Mouse (Mus musculus): Measurements from ENCODE around the gene Ubr2. TPM values are rescaled to one million over a fixed set of nuclear protein-coding genes. Genes with fewer than 3 reads are reported as not detected.

Ubr2 gene
- total and polyA plus RNA-seq, 3 experiments, result 29.8 to 86.1 (median 63.9) TPM

- peak overlapping the region; percentile 65 for H3K27ac ChIP-seq
- 14% methylated on average over 11 of the region's 11 CpGs for WGBS
- no peaks in the 10 kb centered on the region for H3K27me3 ChIP-seq (ENCODE audit: control insufficient read depth, insufficient read depth, low read length)
- H3K79me2 ChIP-seq (replicated peaks; ENCODE audit: control insufficient read depth, insufficient read depth, low read length), result no peaks in the 10 kb centered on the region
- peak overlapping the region; percentile 38 for H3K4me3 ChIP-seq
- H3K4me1 ChIP-seq (ENCODE audit: control insufficient read depth, insufficient read depth, low read length), result peaks cover 6% of the 10 kb centered on the region
- no peaks in the 10 kb centered on the region for H3K36me3 ChIP-seq (ENCODE audit: control insufficient read depth, insufficient read depth, low read length)
- 0 out of 2 replicates have a peak, but pooled peaks have one; percentile 19 for TF ChIP-seq POLR2A (IDR thresholded peaks at IDR 0.05; ENCODE audit: insufficient read depth, low read depth, low read length)
- TF ChIP-seq EP300 (IDR thresholded peaks at IDR 0.05; ENCODE audit: insufficient read depth, low read depth, low read length), result no peak
- peak in 1 of 2 experiments; percentile 37 for DNase-seq
- intact Hi-C loops (cut with DNase I), result no loop called here
- peak overlapping the region; percentile 19; the same call in 1 of the 2 replicates for H3K9ac ChIP-seq (ENCODE audit: low read depth, low read length)
These were observed 44.3 kb upstream of the Ubr2 start for GRCm38 (mm10) chr17:47054613-47055012.

GRCm38 (mm10) chr17:47050678-47051077 lies 40.3 kb upstream of the Ubr2 start:
- 84% methylated on average over 3 of the region's 3 CpGs for WGBS
- no peak overlapping the region for H3K9ac ChIP-seq (ENCODE audit: low read depth, low read length)
- H3K4me3 ChIP-seq, result no peak overlapping the region
- TF ChIP-seq CTCF (IDR thresholded peaks at IDR 0.05), result no peak
- no peak for TF ChIP-seq EP300 (IDR thresholded peaks at IDR 0.05; ENCODE audit: insufficient read depth, low read depth, low read length)
- TF ChIP-seq POLR2A (IDR thresholded peaks at IDR 0.05; ENCODE audit: insufficient read depth, low read depth, low read length), result no peak
- intact Hi-C loops (cut with DNase I), result no loop called here
- no peaks in the 10 kb centered on the region for H3K36me3 ChIP-seq (ENCODE audit: control insufficient read depth, insufficient read depth, low read length)
- no peak overlapping the region for H3K27ac ChIP-seq
- peaks cover 8% of the 10 kb centered on the region for H3K4me1 ChIP-seq (ENCODE audit: control insufficient read depth, insufficient read depth, low read length)
- H3K79me2 ChIP-seq (replicated peaks; ENCODE audit: control insufficient read depth, insufficient read depth, low read length), result no peaks in the 10 kb centered on the region
- DNase-seq, result no peak
- no peaks in the 10 kb centered on the region for H3K27me3 ChIP-seq (ENCODE audit: control insufficient read depth, insufficient read depth, low read length)

GRCm38 (mm10) chr17:47042866-47043265 lies 32.5 kb upstream of the Ubr2 start:
- Histone ChIP-seq H3K4me3 (no peak overlapping the region), H3K36me3 (ENCODE audit: control insufficient read depth, insufficient read depth, low read length) (no peaks in the 10 kb centered on the region), H3K27me3 (ENCODE audit: control insufficient read depth, insufficient read depth, low read length) (no peaks in the 10 kb centered on the region), H3K79me2 (replicated peaks; ENCODE audit: control insufficient read depth, insufficient read depth, low read length) (no peaks in the 10 kb centered on the region), H3K4me1 (ENCODE audit: control insufficient read depth, insufficient read depth, low read length) (peaks cover 8% of the 10 kb centered on the region), H3K27ac (no peak overlapping the region), H3K9ac (ENCODE audit: low read depth, low read length) (no peak overlapping the region)
- intact Hi-C loops (cut with DNase I), result no loop called here
- no peak for DNase-seq
- WGBS, result 95% methylated on average over 14 of the region's 14 CpGs
- no peak for TF ChIP-seq POLR2A (IDR thresholded peaks at IDR 0.05; ENCODE audit: insufficient read depth, low read depth, low read length)

- Histone ChIP-seq H3K36me3 (ENCODE audit: control insufficient read depth, insufficient read depth, low read length) (no peaks in the 10 kb centered on the region), H3K4me1 (ENCODE audit: control insufficient read depth, insufficient read depth, low read length) (peaks cover 3% of the 10 kb centered on the region), H3K27me3 (ENCODE audit: control insufficient read depth, insufficient read depth, low read length) (no peaks in the 10 kb centered on the region), H3K27ac (no peak overlapping the region; the same call in 1 of the 2 replicates), H3K9ac (ENCODE audit: low read depth, low read length) (no peak overlapping the region; the same call in 1 of the 2 replicates), H3K79me2 (replicated peaks; ENCODE audit: control insufficient read depth, insufficient read depth, low read length) (no peaks in the 10 kb centered on the region), H3K4me3 (peak overlapping the region; percentile 13; the same call in 1 of the 2 replicates)
- peak; percentile 76; the same call in 1 of the 2 replicates for TF ChIP-seq EP300 (IDR thresholded peaks at IDR 0.05; ENCODE audit: insufficient read depth, low read depth, low read length)
- TF ChIP-seq CTCF (IDR thresholded peaks at IDR 0.05), result no peak
- intact Hi-C loops (cut with DNase I), result loop anchor here (5.0 kb wide), 2 partner anchors 293 to 328 kb away; partner anchors contain the start of gene Mrps10
- DNase-seq, result peak; percentile 83 to 90
- 24% methylated on average over 18 of the region's 18 CpGs for WGBS
These were observed 28.8 kb upstream of the Ubr2 start for GRCm38 (mm10) chr17:47038844-47039803.

GRCm38 (mm10) chr17:47034536-47034935 lies 24.2 kb upstream of the Ubr2 start:
- no peak overlapping the region for H3K4me3 ChIP-seq
- H3K9ac ChIP-seq (ENCODE audit: low read depth, low read length), result no peak overlapping the region
- H3K4me1 ChIP-seq (ENCODE audit: control insufficient read depth, insufficient read depth, low read length), result peaks cover 3% of the 10 kb centered on the region
- no peak overlapping the region for H3K27ac ChIP-seq
- H3K79me2 ChIP-seq (replicated peaks; ENCODE audit: control insufficient read depth, insufficient read depth, low read length), result no peaks in the 10 kb centered on the region
- no peaks in the 10 kb centered on the region for H3K36me3 ChIP-seq (ENCODE audit: control insufficient read depth, insufficient read depth, low read length)
- DNase-seq, result no peak
- no peak for TF ChIP-seq CTCF (IDR thresholded peaks at IDR 0.05)
- TF ChIP-seq POLR2A (IDR thresholded peaks at IDR 0.05; ENCODE audit: insufficient read depth, low read depth, low read length), result no peak
- intact Hi-C loops (cut with DNase I), result no loop called here
- no peaks in the 10 kb centered on the region for H3K27me3 ChIP-seq (ENCODE audit: control insufficient read depth, insufficient read depth, low read length)

- Histone ChIP-seq H3K4me1 (ENCODE audit: control insufficient read depth, insufficient read depth, low read length) (no peaks in the 10 kb centered on the region; the same call in 1 of the 2 replicates), H3K9ac (ENCODE audit: low read depth, low read length) (no peak overlapping the region), H3K79me2 (replicated peaks; ENCODE audit: control insufficient read depth, insufficient read depth, low read length) (no peaks in the 10 kb centered on the region), H3K27ac (no peak overlapping the region), H3K4me3 (no peak overlapping the region), H3K36me3 (ENCODE audit: control insufficient read depth, insufficient read depth, low read length) (no peaks in the 10 kb centered on the region), H3K27me3 (ENCODE audit: control insufficient read depth, insufficient read depth, low read length) (no peaks in the 10 kb centered on the region)
- 1% methylated on average over 4 of the region's 4 CpGs for WGBS
- peak; percentile 25 to 55 for DNase-seq
- TF ChIP-seq EP300 (IDR thresholded peaks at IDR 0.05; ENCODE audit: insufficient read depth, low read depth, low read length) (0 out of 2 replicates have a peak, but pooled peaks have one; percentile 50), CTCF (IDR thresholded peaks at IDR 0.05) (peak; percentile 97), POLR2A (IDR thresholded peaks at IDR 0.05; ENCODE audit: insufficient read depth, low read depth, low read length) (no peak)
- intact Hi-C loops (cut with DNase I), result loop anchor here (1.0 kb wide), 2 partner anchors 58 to 130 kb away; no protein-coding TSS in a partner anchor
These were observed 23.3 kb upstream of the Ubr2 start for GRCm38 (mm10) chr17:47033643-47034042.

Measured in heart, adult 2 months (tissue).